Mouse (Mus musculus) ES-E14 (cell line): Measurements from ENCODE around the gene Ctnna3. TPM values are rescaled to one million over a fixed set of nuclear protein-coding genes. Genes with fewer than 3 reads are reported as not detected.

Experiments used
- DNase-seq: peaks from one replicate; pipeline ENCODE4 v3.0.0-alpha.2; 2013; ENCODE audit warnings: low read depth, low spot score
- H3K27ac ChIP-seq: 2 replicates; pipeline ENCODE4 v1.5.1; 2012; ENCODE audit warnings: low read depth, mild to moderate bottlenecking, low read length, moderate library complexity, mixed read lengths; ENCODE audit not compliant: poor library complexity, insufficient read depth, severe bottlenecking
- H3K36me3 ChIP-seq: 2 replicates; pipeline ENCODE4 v1.6.1; 2012; ENCODE audit warnings: mild to moderate bottlenecking, low read length, moderate library complexity, mixed read lengths; ENCODE audit not compliant: control insufficient read depth, poor library complexity, insufficient read depth, severe bottlenecking
- H3K4me1 ChIP-seq, 2 experiments: fragments of 150-350 bp in 1 of 2; sonication (generic) in 1 of 2; 2 replicates each; pipeline ENCODE4 v1.6.1; 2012; ENCODE audit warnings: low read length in 2 of 2, mild to moderate bottlenecking in 1 of 2, mixed read lengths in 1 of 2; ENCODE audit not compliant: control insufficient read depth in 2 of 2, insufficient read depth in 2 of 2, poor library complexity in 1 of 2
- H3K4me3 ChIP-seq, 2 experiments: fragments of 150-350 bp in 1 of 2; sonication (generic) in 1 of 2; 2 replicates each; pipeline ENCODE4 v1.5.1; 2012; ENCODE audit warnings: low read length in 2 of 2, low read depth in 1 of 2, mild to moderate bottlenecking in 1 of 2, mixed read lengths in 1 of 2; ENCODE audit not compliant: insufficient read depth in 1 of 2, poor library complexity in 1 of 2, severe bottlenecking in 1 of 2
- H3K9ac ChIP-seq: 2 replicates; pipeline ENCODE4 v1.6.1; 2012; ENCODE audit warnings: low read depth, mild to moderate bottlenecking, low read length, mixed read lengths; ENCODE audit not compliant: poor library complexity, insufficient read depth, severe bottlenecking
- H3K9me3 ChIP-seq: fragments of 150-350 bp; sonication (generic); 2 replicates; pipeline ENCODE4 v1.6.1; 2012; ENCODE audit warnings: low read depth, mild to moderate bottlenecking, low read length; ENCODE audit not compliant: control insufficient read depth, insufficient read depth
- CHD2 ChIP-seq: IDR thresholded peaks from 2 replicates; pipeline ENCODE4 v1.6.1; 2014; ENCODE audit warnings: mild to moderate bottlenecking, low read depth, low read length, inconsistent platforms
- HCFC1 ChIP-seq: IDR thresholded peaks from 2 replicates; pipeline ENCODE4 v1.6.1; 2012; ENCODE audit warnings: low read length, inconsistent platforms, borderline replicate concordance; ENCODE audit not compliant: insufficient read depth
- MAFK ChIP-seq: IDR thresholded peaks from 2 replicates; pipeline ENCODE4 v1.6.1; 2014; ENCODE audit warnings: mild to moderate bottlenecking, low read depth, low read length, inconsistent platforms; ENCODE audit not compliant: insufficient read depth
- ZC3H11A ChIP-seq: IDR thresholded peaks from 2 replicates; pipeline ENCODE4 v1.6.1; 2012; ENCODE audit warnings: low read depth, mild to moderate bottlenecking, inconsistent platforms, low read length, borderline replicate concordance
- ZNF384 ChIP-seq: IDR thresholded peaks from 2 replicates; pipeline ENCODE4 v1.6.1; 2012; ENCODE audit warnings: low read depth, low read length, inconsistent platforms
- in situ Hi-C, 2 experiments: fragments of 600-800 bp; cut with MboI; formaldehyde crosslinking; loops; one replicate each; pipeline ENCODE4 v1.15.1; 2025; ENCODE audit warnings: low sequenced_read_pairs in 2 of 2, inconsistent platforms in 1 of 2; ENCODE audit not compliant: unreplicated experiment in 2 of 2
- total RNA-seq: library from RNA; depleted of rRNA; stranded (reverse); fragments of 300-350 nt; gene quantifications from 2 replicates; pipeline ENCODE4 v1.2.3, GENCODE M21; 2012

Ctnna3 gene
- total RNA-seq, 1 experiment = not detected

- no peak overlapping the region for H3K27ac ChIP-seq
- no peaks in the 10 kb centered on the region for H3K4me1 ChIP-seq
- H3K4me3 ChIP-seq = no peak overlapping the region
- in situ Hi-C loops = no loop called here
- H3K36me3 ChIP-seq = no peaks in the 10 kb centered on the region
- no peaks in the 10 kb centered on the region for H3K9me3 ChIP-seq
- DNase-seq = no peak
- no peak overlapping the region for H3K9ac ChIP-seq
- no peak for TF ChIP-seq ZNF384
- TF ChIP-seq ZC3H11A = no peak
- no peak for TF ChIP-seq CHD2
- no peak for TF ChIP-seq HCFC1
- no peak for TF ChIP-seq MAFK
Observed at GRCm38 (mm10) chr10:63571561-63571960, 141.7 kb downstream of the Ctnna3 start.

- no peak for DNase-seq
- Histone ChIP-seq H3K9me3 (no peaks in the 10 kb centered on the region), H3K27ac (no peak overlapping the region), H3K9ac (no peak overlapping the region), H3K4me1 (no peaks in the 10 kb centered on the region), H3K36me3 (no peaks in the 10 kb centered on the region), H3K4me3 (no peak overlapping the region)
- no peak for TF ChIP-seq HCFC1
- no peak for TF ChIP-seq ZC3H11A
- TF ChIP-seq CHD2 = no peak
- TF ChIP-seq ZNF384 = no peak
- TF ChIP-seq MAFK = no peak
- in situ Hi-C loops = no loop called here
Observed at GRCm38 (mm10) chr10:63572866-63573265, 143.0 kb downstream of the Ctnna3 start.

GRCm38 (mm10) chr10:63574100-63574609, 144.3 kb downstream of the Ctnna3 start:
- in situ Hi-C loops = no loop called here
- Histone ChIP-seq H3K4me1 (no peaks in the 10 kb centered on the region), H3K9me3 (no peaks in the 10 kb centered on the region), H3K9ac (no peak overlapping the region), H3K27ac (no peak overlapping the region), H3K36me3 (no peaks in the 10 kb centered on the region), H3K4me3 (no peak overlapping the region)
- TF ChIP-seq ZC3H11A (no peak), ZNF384 (no peak), MAFK (no peak), CHD2 (no peak), HCFC1 (no peak)
- DNase-seq = peak; percentile 54

- Histone ChIP-seq H3K27ac (no peak overlapping the region), H3K36me3 (no peaks in the 10 kb centered on the region), H3K4me1 (no peaks in the 10 kb centered on the region; a peak in 1 of 4 replicates), H3K4me3 (no peak overlapping the region), H3K9ac (no peak overlapping the region), H3K9me3 (no peaks in the 10 kb centered on the region)
- in situ Hi-C loops = no loop called here
- peak; percentile 82 for DNase-seq
- peak; percentile 90; the same call in 1 of the 2 replicates for TF ChIP-seq ZC3H11A
- no peak for TF ChIP-seq MAFK
- no peak for TF ChIP-seq HCFC1
- TF ChIP-seq ZNF384 = 0 out of 2 replicates have a peak, but pooled peaks have one; percentile 29
- no peak for TF ChIP-seq CHD2
Observed at GRCm38 (mm10) chr10:63582608-63583007, 152.7 kb downstream of the Ctnna3 start.
